Mouse (Mus musculus) midbrain, embryonic 15.5 days (tissue): ENCODE data around the gene Arhgap6. TPM values are rescaled to one million over a fixed set of nuclear protein-coding genes. Genes with fewer than 3 reads are reported as not detected.

Source experiments
- ATAC-seq: fragments of 200-750 bp; cut with Nextera tagmentation; replicated peaks from 2 replicates; pipeline ENCODE4 v1.8.0; 2017; ENCODE audit warnings: moderate TSS enrichment
- H3K27ac ChIP-seq: fragments of 300-500 bp; sonication (generic); 2 replicates; pipeline ENCODE4 v1.5.1; 2015; ENCODE audit warnings: mild to moderate bottlenecking, inconsistent platforms
- H3K27me3 ChIP-seq: fragments of 300-500 bp; sonication (generic); replicated peaks from 2 replicates; pipeline ENCODE4 v1.6.1; 2015; ENCODE audit warnings: inconsistent platforms
- H3K36me3 ChIP-seq: fragments of 300-500 bp; sonication (generic); replicated peaks from 2 replicates; pipeline ENCODE4 v1.6.1; 2015; ENCODE audit warnings: inconsistent platforms
- H3K4me1 ChIP-seq: fragments of 300-500 bp; sonication (generic); 2 replicates; pipeline ENCODE4 v1.6.1; 2015; ENCODE audit warnings: inconsistent platforms
- H3K4me2 ChIP-seq: fragments of 300-500 bp; sonication (generic); 2 replicates; pipeline ENCODE4 v1.6.1; 2015; ENCODE audit warnings: inconsistent platforms, mild to moderate bottlenecking, moderate library complexity
- H3K4me3 ChIP-seq: fragments of 300-500 bp; sonication (generic); 2 replicates; pipeline ENCODE4 v1.5.1; 2015; ENCODE audit warnings: mild to moderate bottlenecking, inconsistent platforms
- H3K9ac ChIP-seq: fragments of 300-500 bp; sonication (generic); 2 replicates; pipeline ENCODE4 v1.6.1; 2015; ENCODE audit warnings: mild to moderate bottlenecking, inconsistent platforms
- H3K9me3 ChIP-seq: fragments of 300-500 bp; sonication (generic); 2 replicates; pipeline ENCODE4 v1.6.1; 2016; ENCODE audit warnings: inconsistent platforms
- WGBS: fragments of 180-500 bp; shearing (Covaris S2); methylation state at CpG from one replicate; pipeline ENCODE4 v1.1.7; 2015; ENCODE audit warnings: mixed read lengths; 5-methylcytosine and 5-hydroxymethylcytosine counted together
- polyA plus RNA-seq: library from polyadenylated mRNA; unstranded; fragments of >200 nt; fragmentation: Nextera tagmentation; extraction: Ambion mirVana; gene quantifications from 2 replicates; pipeline ENCODE4 v1.2.1, GENCODE M21; 2015

The Arhgap6 gene
- polyA plus RNA-seq, 1 experiment from 2014 or later = 0.98 TPM

GRCm38 (mm10) chrX:168904086-168904485 lies 109.2 kb downstream of the Arhgap6 start:
- no peaks in the 10 kb centered on the region for H3K4me1 ChIP-seq
- H3K27ac ChIP-seq = no peak overlapping the region
- 92% methylated on average over 3 of the region's 3 CpGs for WGBS
- no peak for ATAC-seq
- no peaks in the 10 kb centered on the region for H3K36me3 ChIP-seq
- no peak overlapping the region for H3K4me3 ChIP-seq
- H3K4me2 ChIP-seq = no peak overlapping the region
- H3K9ac ChIP-seq = no peak overlapping the region
- H3K9me3 ChIP-seq = no peaks in the 10 kb centered on the region
- no peaks in the 10 kb centered on the region for H3K27me3 ChIP-seq

- no peak overlapping the region for H3K27ac ChIP-seq
- ATAC-seq = no peak
- 54% methylated on average over 2 of the region's 2 CpGs for WGBS
These were observed 112.7 kb downstream of the Arhgap6 start for GRCm38 (mm10) chrX:168907586-168907985.

GRCm38 (mm10) chrX:168913519-168913918 lies 118.6 kb downstream of the Arhgap6 start:
- H3K36me3 ChIP-seq = no peaks in the 10 kb centered on the region
- H3K27ac ChIP-seq = no peak overlapping the region
- no peaks in the 10 kb centered on the region for H3K9me3 ChIP-seq
- no peaks in the 10 kb centered on the region for H3K27me3 ChIP-seq
- no peak for ATAC-seq
- no peak overlapping the region for H3K4me2 ChIP-seq
- H3K4me3 ChIP-seq = no peak overlapping the region
- no peak overlapping the region for H3K9ac ChIP-seq
- no peaks in the 10 kb centered on the region for H3K4me1 ChIP-seq

More at GRCm38 (mm10) chrX:168907586-168907985, 112.7 kb downstream of the Arhgap6 start:
- Histone ChIP-seq H3K4me2 (no peak overlapping the region), H3K27me3 (no peaks in the 10 kb centered on the region), H3K4me1 (no peaks in the 10 kb centered on the region), H3K9me3 (no peaks in the 10 kb centered on the region), H3K36me3 (no peaks in the 10 kb centered on the region), H3K9ac (no peak overlapping the region), H3K4me3 (no peak overlapping the region)

- H3K9ac ChIP-seq = no peak overlapping the region
- no peak overlapping the region for H3K4me2 ChIP-seq
- H3K27ac ChIP-seq = no peak overlapping the region
- no peaks in the 10 kb centered on the region for H3K36me3 ChIP-seq
- H3K4me1 ChIP-seq = no peaks in the 10 kb centered on the region
- no peaks in the 10 kb centered on the region for H3K9me3 ChIP-seq
- 75% methylated on average over 2 of the region's 2 CpGs for WGBS
- no peak overlapping the region for H3K4me3 ChIP-seq
- no peaks in the 10 kb centered on the region for H3K27me3 ChIP-seq
- no peak for ATAC-seq
These were observed 126.0 kb downstream of the Arhgap6 start for GRCm38 (mm10) chrX:168920942-168921341.

GRCm38 (mm10) chrX:168932420-168932819 lies 137.5 kb downstream of the Arhgap6 start:
- Histone ChIP-seq H3K27ac (no peak overlapping the region), H3K9me3 (no peaks in the 10 kb centered on the region), H3K4me2 (no peak overlapping the region), H3K4me3 (no peak overlapping the region), H3K36me3 (no peaks in the 10 kb centered on the region), H3K9ac (no peak overlapping the region), H3K4me1 (no peaks in the 10 kb centered on the region), H3K27me3 (peaks cover 3% of the 10 kb centered on the region; the same call in 1 of the 2 replicates)
- ATAC-seq = no peak
- WGBS = 67% methylated on average over 1 of the region's 1 CpGs

GRCm38 (mm10) chrX:168935447-168935846 lies 140.5 kb downstream of the Arhgap6 start:
- H3K36me3 ChIP-seq = no peaks in the 10 kb centered on the region
- H3K9me3 ChIP-seq = no peaks in the 10 kb centered on the region
- 0 out of 2 replicates have a peak, but pooled peaks have one; percentile 48 for ATAC-seq
- H3K4me1 ChIP-seq = no peaks in the 10 kb centered on the region
- 5% methylated on average over 3 of the region's 3 CpGs for WGBS
- H3K4me2 ChIP-seq = no peak overlapping the region
- peaks cover 3% of the 10 kb centered on the region; the same call in 1 of the 2 replicates for H3K27me3 ChIP-seq
- H3K9ac ChIP-seq = no peak overlapping the region
- H3K27ac ChIP-seq = no peak overlapping the region
- H3K4me3 ChIP-seq = no peak overlapping the region

GRCm38 (mm10) chrX:168937941-168938340 lies 143.0 kb downstream of the Arhgap6 start:
- Histone ChIP-seq H3K9ac (no peak overlapping the region), H3K4me2 (no peak overlapping the region), H3K36me3 (no peaks in the 10 kb centered on the region), H3K9me3 (no peaks in the 10 kb centered on the region), H3K4me1 (no peaks in the 10 kb centered on the region), H3K27ac (no peak overlapping the region), H3K4me3 (no peak overlapping the region), H3K27me3 (0 out of 2 replicates have a peak, but pooled peaks cover 3% of the 10 kb centered on the region)
- WGBS = 53% methylated on average over 4 of the region's 4 CpGs
- ATAC-seq = no peak

- Histone ChIP-seq H3K4me2 (no peak overlapping the region), H3K36me3 (no peaks in the 10 kb centered on the region), H3K4me3 (no peak overlapping the region), H3K9me3 (no peaks in the 10 kb centered on the region), H3K9ac (no peak overlapping the region), H3K27me3 (no peaks in the 10 kb centered on the region), H3K4me1 (no peaks in the 10 kb centered on the region), H3K27ac (no peak overlapping the region)
- ATAC-seq = no peak
- 90% methylated on average over 5 of the region's 5 CpGs for WGBS
These were observed 146.8 kb downstream of the Arhgap6 start for GRCm38 (mm10) chrX:168941684-168942083.

GRCm38 (mm10) chrX:168943217-168943616 lies 148.3 kb downstream of the Arhgap6 start:
- WGBS = 90% methylated on average over 4 of the region's 4 CpGs

GRCm38 (mm10) chrX:168975444-168975843 lies 180.5 kb downstream of the Arhgap6 start:
- 0 out of 2 replicates have a peak, but pooled peaks cover 2% of the 10 kb centered on the region for H3K27me3 ChIP-seq
- no peak overlapping the region for H3K27ac ChIP-seq
- no peak overlapping the region for H3K4me2 ChIP-seq
- no peak for ATAC-seq
- H3K4me3 ChIP-seq = no peak overlapping the region
- no peaks in the 10 kb centered on the region for H3K36me3 ChIP-seq
- WGBS = 74% methylated on average over 1 of the region's 1 CpGs
- no peaks in the 10 kb centered on the region for H3K9me3 ChIP-seq
- no peaks in the 10 kb centered on the region for H3K4me1 ChIP-seq
- no peak overlapping the region for H3K9ac ChIP-seq

More at GRCm38 (mm10) chrX:168943217-168943616, 148.3 kb downstream of the Arhgap6 start:
- H3K4me1 ChIP-seq = no peaks in the 10 kb centered on the region
- no peak overlapping the region for H3K9ac ChIP-seq
- H3K36me3 ChIP-seq = no peaks in the 10 kb centered on the region
- no peak for ATAC-seq
- H3K27ac ChIP-seq = no peak overlapping the region
- H3K4me2 ChIP-seq = no peak overlapping the region
- H3K9me3 ChIP-seq = no peaks in the 10 kb centered on the region
- H3K27me3 ChIP-seq = 0 out of 2 replicates have a peak, but pooled peaks cover 3% of the 10 kb centered on the region
- H3K4me3 ChIP-seq = no peak overlapping the region

GRCm38 (mm10) chrX:168977776-168978175 lies 182.9 kb downstream of the Arhgap6 start:
- 56% methylated on average over 3 of the region's 3 CpGs for WGBS
- ATAC-seq = no peak
- 0 out of 2 replicates have a peak, but pooled peaks cover 3% of the 10 kb centered on the region for H3K27me3 ChIP-seq

GRCm38 (mm10) chrX:168980370-168980769 lies 185.5 kb downstream of the Arhgap6 start:
- no peaks in the 10 kb centered on the region for H3K4me1 ChIP-seq
- no peaks in the 10 kb centered on the region for H3K9me3 ChIP-seq
- H3K36me3 ChIP-seq = no peaks in the 10 kb centered on the region
- H3K27me3 ChIP-seq = 0 out of 2 replicates have a peak, but pooled peaks cover 3% of the 10 kb centered on the region
- ATAC-seq = no peak
- 73% methylated on average over 2 of the region's 2 CpGs for WGBS
- H3K4me2 ChIP-seq = no peak overlapping the region
- no peak overlapping the region for H3K9ac ChIP-seq
- no peak overlapping the region for H3K4me3 ChIP-seq
- no peak overlapping the region for H3K27ac ChIP-seq

More at GRCm38 (mm10) chrX:168977776-168978175, 182.9 kb downstream of the Arhgap6 start:
- Histone ChIP-seq H3K4me3 (no peak overlapping the region), H3K9me3 (no peaks in the 10 kb centered on the region), H3K4me2 (no peak overlapping the region), H3K9ac (no peak overlapping the region), H3K27ac (no peak overlapping the region), H3K36me3 (no peaks in the 10 kb centered on the region), H3K4me1 (no peaks in the 10 kb centered on the region)

- no peak for ATAC-seq
- Histone ChIP-seq H3K9ac (no peak overlapping the region), H3K27me3 (peaks cover 4% of the 10 kb centered on the region), H3K27ac (no peak overlapping the region), H3K36me3 (no peaks in the 10 kb centered on the region), H3K4me1 (no peaks in the 10 kb centered on the region), H3K4me2 (no peak overlapping the region), H3K9me3 (no peaks in the 10 kb centered on the region), H3K4me3 (no peak overlapping the region)
- WGBS = 71% methylated on average over 1 of the region's 1 CpGs
These were observed 212.2 kb downstream of the Arhgap6 start for GRCm38 (mm10) chrX:169007066-169007465.
